In genomic region chr4:155562725-155563399, GRCm38 (mm10) we compare ENCODE assay signal across 8 mouse cellular contexts. TPM values are rescaled to one million over a fixed set of nuclear protein-coding genes. Genes with fewer than 3 reads are reported as not detected.
DNase-seq lines count a peak whose midpoint lies in the region; ATAC-seq and TF ChIP-seq lines count a peak whose summit lies in the region.

No protein-coding gene starts in this region.

- H3K4me1 ChIP-seq in MEL (ENCODE audit: control insufficient read depth in 1 of 2, insufficient read depth in 2 of 2, low read length in 2 of 2), result peaks cover 14 to 38% of the 10 kb centered on the region in 2 experiments
- H3K4me1 ChIP-seq in cerebellum, adult 2 months (ENCODE audit: control insufficient read depth, insufficient read depth, low read length), result peaks cover 15% of the 10 kb centered on the region; the same call in 1 of the 2 replicates
- peaks cover 29% of the 10 kb centered on the region for H3K4me1 ChIP-seq in forebrain, embryonic 15.5 days
- peaks cover 26% of the 10 kb centered on the region for H3K4me1 ChIP-seq in lung, postnatal 0 days (ENCODE audit: insufficient read depth, low read depth, low read length)

- H3K9me3 ChIP-seq in MEL (replicated peaks; ENCODE audit: insufficient read depth, low read length), result no peaks in the 10 kb centered on the region
- H3K9me3 ChIP-seq in forebrain, embryonic 15.5 days, result no peaks in the 10 kb centered on the region
- H3K9me3 ChIP-seq in lung, postnatal 0 days (ENCODE audit: low read length), result no peaks in the 10 kb centered on the region

- TF ChIP-seq CTCF in MEL (IDR thresholded peaks at IDR 0.05 in 2 of 3, conservative IDR thresholded peaks at IDR 0.05 in 1 of 3; ENCODE audit: control insufficient read depth in 1 of 3, insufficient read depth in 1 of 3, low read depth in 2 of 3, low read length in 3 of 3, poor library complexity in 1 of 3, severe bottlenecking in 1 of 3), result no peak
- no peak for TF ChIP-seq CTCF in cerebellum, adult 2 months (IDR thresholded peaks at IDR 0.05; ENCODE audit: borderline replicate concordance, insufficient read depth, low read depth, low read length)
- no peak for TF ChIP-seq CTCF in lung, postnatal 0 days (IDR thresholded peaks at IDR 0.05)

- no peak for TF ChIP-seq EP300 in MEL (IDR thresholded peaks at IDR 0.05; ENCODE audit: low read depth in 1 of 2, low read length in 2 of 2)
- no peak for TF ChIP-seq EP300 in lung, postnatal 0 days (IDR thresholded peaks at IDR 0.05)

- no peak; the same call in 1 of the 2 replicates for ATAC-seq in forebrain, embryonic 15.5 days (replicated peaks)
- peak; percentile 8; the same call in 1 of the 2 replicates for ATAC-seq in lung, postnatal 0 days
- ATAC-seq in inflammation-experienced regulatory T-cells, adult 6 months, result no peak

- peaks cover 7 to 36% of the 10 kb centered on the region in 2 experiments for H3K36me3 ChIP-seq in MEL (ENCODE audit: control insufficient read depth in 1 of 2, insufficient read depth in 2 of 2, low read length in 2 of 2)
- peaks cover 32% of the 10 kb centered on the region for H3K36me3 ChIP-seq in forebrain, embryonic 15.5 days
- H3K36me3 ChIP-seq in lung, postnatal 0 days (ENCODE audit: insufficient read depth, low read length), result peaks cover 13% of the 10 kb centered on the region; the same call in 1 of the 2 replicates

- peak overlapping the region; percentile 82 for H3K4me2 ChIP-seq in forebrain, embryonic 15.5 days (replicated peaks)
- peak overlapping the region; percentile 80 for H3K4me2 ChIP-seq in lung, postnatal 0 days (replicated peaks; ENCODE audit: low read depth, low read length)

- peak overlapping the region; percentile 51 for H3K27ac ChIP-seq in MEL (ENCODE audit: control insufficient read depth, low read depth, low read length)
- H3K27ac ChIP-seq in cerebellum, adult 2 months (ENCODE audit: insufficient read depth, low read length), result peak overlapping the region; percentile 64
- peak overlapping the region; percentile 84 for H3K27ac ChIP-seq in forebrain, embryonic 15.5 days (replicated peaks)
- H3K27ac ChIP-seq in lung, postnatal 0 days (ENCODE audit: low read length), result peak overlapping the region; percentile 95

- H3K79me2 ChIP-seq in MEL (ENCODE audit: control insufficient read depth, insufficient read depth, low read length, poor library complexity), result peaks cover 38% of the 10 kb centered on the region

- H3K27me3 ChIP-seq in MEL (ENCODE audit: control insufficient read depth in 1 of 2, insufficient read depth in 2 of 2, low read length in 2 of 2), result no peaks in the 10 kb centered on the region
- no peaks in the 10 kb centered on the region for H3K27me3 ChIP-seq in cerebellum, adult 2 months (ENCODE audit: control insufficient read depth, insufficient read depth, low read length)
- H3K27me3 ChIP-seq in forebrain, embryonic 15.5 days, result no peaks in the 10 kb centered on the region
- H3K27me3 ChIP-seq in lung, postnatal 0 days (replicated peaks; ENCODE audit: insufficient read depth, low read length), result no peaks in the 10 kb centered on the region

- 1% methylated on average over 19 of the region's 19 CpGs for WGBS in cerebellum, adult 2 months
- 3% methylated on average over 19 of the region's 19 CpGs for WGBS in forebrain, embryonic 15.5 days
- 2% methylated on average over 18 of the region's 19 CpGs for WGBS in lung, postnatal 0 days

- DNase-seq in MEL (ENCODE audit: low read depth, low spot score), result peak; percentile 64
- DNase-seq in cerebellum, adult 2 months, result peak; percentile 64 to 68
- peak; percentile 91 for DNase-seq in heart, postnatal 4 days
- peak; percentile 37 to 52 for DNase-seq in layer of hippocampus, postnatal 14 days (ENCODE audit: low spot score in 2 of 2)
- DNase-seq in lung, postnatal 0 days (ENCODE audit: low spot score), result peak; percentile 76
- DNase-seq in right cerebral cortex, postnatal 25 days, result peak; percentile 25

- peak overlapping the region; percentile 52 for H3K4me3 ChIP-seq in MEL (ENCODE audit: control insufficient read depth in 1 of 2, insufficient read depth in 1 of 2, low read depth in 2 of 2, low read length in 2 of 2)
- peak overlapping the region; percentile 73 for H3K4me3 ChIP-seq in cerebellum, adult 2 months (replicated peaks; ENCODE audit: insufficient read depth, low read depth, low read length)
- H3K4me3 ChIP-seq in forebrain, embryonic 15.5 days, result peak overlapping the region; percentile 88
- peak overlapping the region; percentile 62; the same call in 1 of the 2 replicates for H3K4me3 ChIP-seq in lung, postnatal 0 days (ENCODE audit: low read depth, low read length)

- peak overlapping the region; percentile 72 for H3K9ac ChIP-seq in MEL (ENCODE audit: control insufficient read depth, low read depth, low read length, poor library complexity, severe bottlenecking)
- H3K9ac ChIP-seq in forebrain, embryonic 15.5 days (replicated peaks), result peak overlapping the region; percentile 88
- H3K9ac ChIP-seq in lung, postnatal 0 days (replicated peaks; ENCODE audit: low read depth), result 0 out of 2 replicates have a peak overlapping the region, but pooled peaks have one; percentile 19

- TF ChIP-seq RAD21 in MEL (IDR thresholded peaks at IDR 0.05; ENCODE audit: low read depth, low read length), result no peak

- no peak for TF ChIP-seq POLR2A in MEL (IDR thresholded peaks at IDR 0.05; ENCODE audit: control insufficient read depth in 1 of 2, insufficient read depth in 1 of 2, low read depth in 1 of 2, low read length in 2 of 2, poor library complexity in 1 of 2)
- TF ChIP-seq POLR2A in cerebellum, adult 2 months (IDR thresholded peaks at IDR 0.05; ENCODE audit: borderline replicate concordance, insufficient read depth, low read length), result no peak

TF ChIP-seq in MEL, 35 proteins besides CTCF, POLR2A, EP300 and RAD21:
- no peak for TF ChIP-seq CHD1 (IDR thresholded peaks at IDR 0.05; ENCODE audit: low read depth, low read length)
- 0 out of 2 replicates have a peak, but pooled peaks have one; percentile 4 for TF ChIP-seq TAL1 (IDR thresholded peaks at IDR 0.05; ENCODE audit: low read length)
- TF ChIP-seq ZNF384 (IDR thresholded peaks at IDR 0.05; ENCODE audit: low read depth, low read length), result peak; percentile 96
- TF ChIP-seq ELF1 (IDR thresholded peaks at IDR 0.05; ENCODE audit: low read depth, low read length), result 0 out of 2 replicates have a peak, but pooled peaks have one; percentile 50
- peak; percentile 4; the same call in 1 of the 2 replicates for TF ChIP-seq SIN3A (IDR thresholded peaks at IDR 0.05; ENCODE audit: low read length)
- peak; percentile 50; the same call in 1 of the 2 replicates for TF ChIP-seq MXI1 (IDR thresholded peaks at IDR 0.05; ENCODE audit: low read depth, low read length)
- no peak for TF ChIP-seq HCFC1 (IDR thresholded peaks at IDR 0.05; ENCODE audit: low read depth, low read length)

RNA-seq across cellular contexts. Expression of gene Nadk, which starts 0.7 kb away (rescaled TPM):
- total RNA-seq in MEL (2012; rRNA removed), result 141 and 151 TPM in 2 replicates
- 100 to 1,000 TPM in 1 of 2 experiments, 10 to 100 TPM in 1; 53.2 to 258 TPM for polyA plus RNA-seq in MEL (2012; ENCODE audit: insufficient read depth in 1 of 2, insufficient read length in 2 of 2, low read depth in 1 of 2, low replicate concordance in 2 of 2, missing spikeins in 1 of 2)
- polyA plus RNA-seq in cerebellum, adult 2 months (2012; rRNA removed), result 59.0 and 60.2 TPM in 2 replicates
- 109 and 110 TPM in 2 replicates for polyA plus RNA-seq in forebrain, embryonic 15.5 days (2015; fragmentation: Nextera tagmentation; extraction: Ambion mirVana)
- total RNA-seq in heart, postnatal 4 days (2021), result 10 to 100 TPM; 33.6 to 36.3 TPM
- total RNA-seq in layer of hippocampus, postnatal 14 days (2021), result 10 to 100 TPM; 61.0 to 68.9 TPM
- 70.9 and 76.3 TPM in 2 replicates for polyA plus RNA-seq in lung, postnatal 0 days (2015; fragmentation: Nextera tagmentation; extraction: Ambion mirVana)
- polyA plus RNA-seq in inflammation-experienced regulatory T-cells, adult 6 months (2017; shearing (Covaris generic)), result 10 to 100 TPM; 50.9 to 55.9 (median 53.2) TPM

RNA-seq across cellular contexts. Expression of gene Slc35e2, which starts 38.4 kb away (rescaled TPM):
- total RNA-seq in MEL (2012; rRNA removed), result 9.0 and 9.9 TPM in 2 replicates
- polyA plus RNA-seq in MEL (2012; ENCODE audit: insufficient read depth in 1 of 2, insufficient read length in 2 of 2, low read depth in 1 of 2, low replicate concordance in 2 of 2, missing spikeins in 1 of 2), result 1 to 10 TPM in 1 of 2 experiments, not detected in 1; 6.4 TPM
- polyA plus RNA-seq in cerebellum, adult 2 months (2012; rRNA removed), result 20.3 and 20.5 TPM in 2 replicates
- 10.9 and 12.9 TPM in 2 replicates for polyA plus RNA-seq in forebrain, embryonic 15.5 days (2015; fragmentation: Nextera tagmentation; extraction: Ambion mirVana)
- 10 to 100 TPM; 15.6 to 16.5 TPM for total RNA-seq in heart, postnatal 4 days (2021)
- 10 to 100 TPM; 41.4 to 46.1 TPM for total RNA-seq in layer of hippocampus, postnatal 14 days (2021)
- 3.1 and 3.7 TPM in 2 replicates for polyA plus RNA-seq in lung, postnatal 0 days (2015; fragmentation: Nextera tagmentation; extraction: Ambion mirVana)
- polyA plus RNA-seq in inflammation-experienced regulatory T-cells, adult 6 months (2017; shearing (Covaris generic)), result 1 to 10 TPM; 7.9 to 9.1 (median 8.5) TPM

Comparison
In these comparisons a context has a peak if more than half of its experiments do, and no peak if none do; other contexts are left out.
1. DNase-seq: peak in every context shown above with its lines; median percentile 91 in heart, postnatal 4 days; 76 in lung, postnatal 0 days; 66 in cerebellum, adult 2 months; 64 in MEL; 44 in layer of hippocampus, postnatal 14 days; 25 in right cerebral cortex, postnatal 25 days.
2. H3K9ac ChIP-seq: peak in every context shown above with its lines; median percentile 88 in forebrain, embryonic 15.5 days; 72 in MEL; 19 in lung, postnatal 0 days.